Mouse (Mus musculus) lung, postnatal 0 days (tissue): ENCODE results near the gene Vav3.

Experiments
- CTCF ChIP-seq: IDR thresholded peaks from 2 replicates; pipeline ENCODE4 v1.5.1; 2016; ENCODE audit warnings: antibody characterized with exemption, mild to moderate bottlenecking
- EP300 ChIP-seq: IDR thresholded peaks from 2 replicates; pipeline ENCODE4 v1.6.1; 2016; ENCODE audit warnings: antibody characterized with exemption, mild to moderate bottlenecking, control low read depth

- TF ChIP-seq CTCF (no peak), EP300 (no peak)
Measured at GRCm38 (mm10) chr3:109596084-109596483, 255.6 kb downstream of the Vav3 start.
